Mouse (Mus musculus): ENCODE data around the gene Vmn1r61. TPM values are rescaled to one million over a fixed set of nuclear protein-coding genes. Genes with fewer than 3 reads are reported as not detected.

Gene Vmn1r61
- not detected in 2 replicates for polyA plus RNA-seq (2021; fragmentation: Nextera tagmentation)
- long read RNA-seq, experiment 1, result 0 reads
- long read RNA-seq, experiment 2, result 0 reads

GRCm38 (mm10) chr7:5613195-5613594, at the start of gene Vmn1r61:
Gene Vmn1r61 (minus strand): TSS chr7:5613295.

Other genes with a start within 250 kb of the Vmn1r61 start
- gene Vmn1r58, start 199.9 kb downstream of the Vmn1r61 start, polyA plus RNA-seq (2021; fragmentation: Nextera tagmentation), result not detected in 2 replicates
- gene Vmn1r59, start 156.5 kb downstream of the Vmn1r61 start, polyA plus RNA-seq (2021; fragmentation: Nextera tagmentation), result not detected in 2 replicates
- gene Vmn2r28, start 119.3 kb downstream of the Vmn1r61 start, polyA plus RNA-seq (2021; fragmentation: Nextera tagmentation), result not detected in 2 replicates
- not detected in 2 replicates for gene Vmn1r60, start 66.0 kb downstream of the Vmn1r61 start, polyA plus RNA-seq (2021; fragmentation: Nextera tagmentation)
- gene Vmn1r62, start 60.3 kb upstream of the Vmn1r61 start, polyA plus RNA-seq (2021; fragmentation: Nextera tagmentation), result not detected in 2 replicates
- gene Vmn1r63, start 192.2 kb upstream of the Vmn1r61 start, polyA plus RNA-seq (2021; fragmentation: Nextera tagmentation), result not detected in 2 replicates

Measured in layer of hippocampus, adult 6 months (tissue).